Mouse (Mus musculus): ENCODE data around the gene Zfp512b. TPM values are rescaled to one million over a fixed set of nuclear protein-coding genes. Genes with fewer than 3 reads are reported as not detected.

The Zfp512b gene
- polyA plus RNA-seq, 1 experiment from 2014 or later, result 79.8 TPM

- H3K9ac ChIP-seq (replicated peaks; ENCODE audit: low read depth, low read length), result no peak overlapping the region
- no peak for ATAC-seq
- H3K4me1 ChIP-seq (replicated peaks; ENCODE audit: control insufficient read depth, insufficient read depth, low read length), result peaks cover 12% of the 10 kb centered on the region
- no peak overlapping the region for H3K4me2 ChIP-seq (ENCODE audit: low read length)
- H3K36me3 ChIP-seq (ENCODE audit: control insufficient read depth, insufficient read depth), result no peaks in the 10 kb centered on the region
- no peak overlapping the region for H3K27ac ChIP-seq (ENCODE audit: low read length)
- WGBS, result 68% methylated on average over 2 of the region's 2 CpGs
- H3K4me3 ChIP-seq (replicated peaks; ENCODE audit: low read length), result no peak overlapping the region
- no peaks in the 10 kb centered on the region for H3K9me3 ChIP-seq (ENCODE audit: control insufficient read depth, low read length)
- no peaks in the 10 kb centered on the region for H3K27me3 ChIP-seq (replicated peaks; ENCODE audit: control insufficient read depth, insufficient read depth, low read length)
Observed at GRCm38 (mm10) chr2:181577126-181577525, 15.5 kb downstream of the Zfp512b start.

DNA sequence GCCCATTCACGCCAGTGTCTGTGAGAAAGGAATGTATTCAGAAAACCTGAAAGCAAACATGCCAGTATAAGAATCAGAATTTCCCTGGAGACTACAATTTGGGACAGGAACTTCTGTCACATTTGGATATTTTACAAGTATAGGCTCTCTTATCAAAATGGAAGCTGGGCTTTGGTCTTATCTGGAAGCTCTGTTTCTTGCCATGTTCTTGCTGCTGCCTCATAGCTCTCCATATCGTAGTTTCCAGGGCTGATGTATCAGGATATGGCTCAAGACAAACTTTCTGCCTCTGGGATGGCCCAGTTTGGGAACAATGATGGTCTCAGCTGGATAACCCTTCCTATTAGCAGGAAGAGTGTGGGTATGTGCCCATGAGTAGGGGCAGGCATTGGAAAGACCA, 16.0 kb downstream of the Zfp512b start:
- H3K4me1 ChIP-seq (replicated peaks; ENCODE audit: control insufficient read depth, insufficient read depth, low read length), result peaks cover 10% of the 10 kb centered on the region
- no peak overlapping the region for H3K4me2 ChIP-seq (ENCODE audit: low read length)
- no peak overlapping the region for H3K9ac ChIP-seq (replicated peaks; ENCODE audit: low read depth, low read length)
- 95% methylated on average over 2 of the region's 2 CpGs for WGBS
- H3K9me3 ChIP-seq (ENCODE audit: control insufficient read depth, low read length), result no peaks in the 10 kb centered on the region
- no peaks in the 10 kb centered on the region for H3K36me3 ChIP-seq (ENCODE audit: control insufficient read depth, insufficient read depth)
- H3K4me3 ChIP-seq (replicated peaks; ENCODE audit: low read length), result no peak overlapping the region
- no peak overlapping the region for H3K27ac ChIP-seq (ENCODE audit: low read length)
- no peak for ATAC-seq
- H3K27me3 ChIP-seq (replicated peaks; ENCODE audit: control insufficient read depth, insufficient read depth, low read length), result no peaks in the 10 kb centered on the region

- no peak overlapping the region for H3K27ac ChIP-seq (ENCODE audit: low read length)
- no peaks in the 10 kb centered on the region for H3K36me3 ChIP-seq (ENCODE audit: control insufficient read depth, insufficient read depth)
- no peaks in the 10 kb centered on the region for H3K9me3 ChIP-seq (ENCODE audit: control insufficient read depth, low read length)
- no peak overlapping the region for H3K4me3 ChIP-seq (replicated peaks; ENCODE audit: low read length)
- no peak overlapping the region for H3K4me2 ChIP-seq (ENCODE audit: low read length)
- H3K9ac ChIP-seq (replicated peaks; ENCODE audit: low read depth, low read length), result no peak overlapping the region
- no peak for ATAC-seq
- no peaks in the 10 kb centered on the region for H3K27me3 ChIP-seq (replicated peaks; ENCODE audit: control insufficient read depth, insufficient read depth, low read length)
- WGBS, result 89% methylated on average over 7 of the region's 7 CpGs
- H3K4me1 ChIP-seq (replicated peaks; ENCODE audit: control insufficient read depth, insufficient read depth, low read length), result peaks cover 2% of the 10 kb centered on the region; the same call in 1 of the 2 replicates
Observed at GRCm38 (mm10) chr2:181574921-181575545, 17.6 kb downstream of the Zfp512b start.

DNA sequence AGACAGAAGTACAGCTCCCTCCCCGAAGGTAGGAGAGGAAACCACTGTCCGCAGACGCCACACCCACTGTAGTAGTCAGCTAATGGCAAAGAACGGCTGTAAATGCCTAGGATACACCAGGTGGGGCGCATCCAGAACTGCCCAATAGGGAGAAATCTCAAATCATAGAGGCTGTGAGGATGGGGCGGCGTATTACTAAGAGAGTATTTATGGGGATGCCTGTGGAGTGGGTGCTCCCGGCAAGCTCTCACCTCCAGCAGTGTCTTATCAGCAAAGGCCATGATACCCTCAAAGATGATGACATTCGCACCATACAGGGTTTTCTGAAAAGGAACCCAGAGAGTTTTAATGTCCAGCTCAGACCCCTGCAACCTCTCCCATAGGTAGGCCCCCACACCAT, 18.6 kb downstream of the Zfp512b start:
- no peaks in the 10 kb centered on the region for H3K36me3 ChIP-seq (ENCODE audit: control insufficient read depth, insufficient read depth)
- no peak overlapping the region for H3K4me3 ChIP-seq (replicated peaks; ENCODE audit: low read length)
- 89% methylated on average over 9 of the region's 9 CpGs for WGBS
- ATAC-seq, result no peak
- no peaks in the 10 kb centered on the region for H3K27me3 ChIP-seq (replicated peaks; ENCODE audit: control insufficient read depth, insufficient read depth, low read length)
- H3K4me2 ChIP-seq (ENCODE audit: low read length), result no peak overlapping the region
- no peaks in the 10 kb centered on the region for H3K9me3 ChIP-seq (ENCODE audit: control insufficient read depth, low read length)
- peaks cover 2% of the 10 kb centered on the region; the same call in 1 of the 2 replicates for H3K4me1 ChIP-seq (replicated peaks; ENCODE audit: control insufficient read depth, insufficient read depth, low read length)
- H3K9ac ChIP-seq (replicated peaks; ENCODE audit: low read depth, low read length), result no peak overlapping the region
- H3K27ac ChIP-seq (ENCODE audit: low read length), result no peak overlapping the region

GRCm38 (mm10) chr2:181572921-181573920, 19.4 kb downstream of the Zfp512b start:
- Histone ChIP-seq H3K27ac (ENCODE audit: low read length) (no peak overlapping the region), H3K9me3 (ENCODE audit: control insufficient read depth, low read length) (no peaks in the 10 kb centered on the region), H3K4me2 (ENCODE audit: low read length) (no peak overlapping the region), H3K27me3 (replicated peaks; ENCODE audit: control insufficient read depth, insufficient read depth, low read length) (no peaks in the 10 kb centered on the region), H3K4me1 (replicated peaks; ENCODE audit: control insufficient read depth, insufficient read depth, low read length) (peaks cover 2% of the 10 kb centered on the region; the same call in 1 of the 2 replicates), H3K9ac (replicated peaks; ENCODE audit: low read depth, low read length) (no peak overlapping the region), H3K36me3 (ENCODE audit: control insufficient read depth, insufficient read depth) (no peaks in the 10 kb centered on the region), H3K4me3 (replicated peaks; ENCODE audit: low read length) (no peak overlapping the region)
- ATAC-seq, result no peak
- WGBS, result 92% methylated on average over 15 of the region's 15 CpGs

DNA sequence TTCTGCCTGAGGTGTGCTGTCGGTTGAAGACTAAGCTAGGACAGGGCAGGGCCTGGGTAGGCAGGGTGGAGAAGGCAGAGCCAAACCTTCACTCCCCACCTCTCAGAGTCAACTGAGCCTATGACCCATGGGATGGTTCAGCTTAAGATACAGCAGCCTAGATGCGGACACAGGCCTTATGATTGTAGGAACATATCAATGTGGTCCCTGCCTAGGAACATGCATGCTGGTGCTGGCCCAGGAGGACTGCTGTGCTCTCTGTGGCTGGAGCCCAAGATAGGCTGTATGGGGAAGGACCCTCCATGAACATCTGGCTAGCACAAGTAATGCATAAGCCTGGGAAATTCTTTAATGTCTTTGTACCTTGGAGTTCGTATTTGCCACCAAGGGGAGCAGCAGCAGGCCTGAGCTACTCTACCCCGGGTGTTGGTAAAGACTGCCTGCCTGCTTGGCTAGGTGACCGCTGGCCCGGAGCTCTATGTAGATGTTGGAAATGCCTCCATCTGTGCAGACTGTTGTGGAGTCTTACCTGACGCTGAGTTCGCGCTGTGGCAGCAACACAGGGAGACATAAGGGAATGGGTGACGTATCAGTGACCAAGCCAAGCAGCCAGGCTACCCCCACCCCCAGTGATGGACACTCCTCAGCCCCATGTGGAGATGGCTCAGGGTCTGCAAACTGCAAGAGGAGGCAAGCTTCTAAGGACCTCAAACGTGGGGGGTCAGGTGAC, 20.5 kb downstream of the Zfp512b start:
- Histone ChIP-seq H3K36me3 (ENCODE audit: control insufficient read depth, insufficient read depth) (no peaks in the 10 kb centered on the region), H3K9me3 (ENCODE audit: control insufficient read depth, low read length) (no peaks in the 10 kb centered on the region), H3K4me1 (replicated peaks; ENCODE audit: control insufficient read depth, insufficient read depth, low read length) (no peaks in the 10 kb centered on the region), H3K4me3 (replicated peaks; ENCODE audit: low read length) (no peak overlapping the region), H3K27me3 (replicated peaks; ENCODE audit: control insufficient read depth, insufficient read depth, low read length) (no peaks in the 10 kb centered on the region), H3K27ac (ENCODE audit: low read length) (no peak overlapping the region), H3K4me2 (ENCODE audit: low read length) (no peak overlapping the region), H3K9ac (replicated peaks; ENCODE audit: low read depth, low read length) (no peak overlapping the region)
- WGBS, result 91% methylated on average over 11 of the region's 11 CpGs
- no peak for ATAC-seq

- WGBS, result 67% methylated on average over 6 of the region's 6 CpGs
- H3K9me3 ChIP-seq (ENCODE audit: control insufficient read depth, low read length), result no peaks in the 10 kb centered on the region
- no peaks in the 10 kb centered on the region for H3K27me3 ChIP-seq (replicated peaks; ENCODE audit: control insufficient read depth, insufficient read depth, low read length)
- H3K27ac ChIP-seq (ENCODE audit: low read length), result no peak overlapping the region
- no peaks in the 10 kb centered on the region for H3K36me3 ChIP-seq (ENCODE audit: control insufficient read depth, insufficient read depth)
- H3K4me3 ChIP-seq (replicated peaks; ENCODE audit: low read length), result no peak overlapping the region
- no peak overlapping the region for H3K4me2 ChIP-seq (ENCODE audit: low read length)
- no peak overlapping the region for H3K9ac ChIP-seq (replicated peaks; ENCODE audit: low read depth, low read length)
- H3K4me1 ChIP-seq (replicated peaks; ENCODE audit: control insufficient read depth, insufficient read depth, low read length), result no peaks in the 10 kb centered on the region
- ATAC-seq, result no peak
Observed at GRCm38 (mm10) chr2:181570921-181571595, 21.5 kb downstream of the Zfp512b start.

DNA sequence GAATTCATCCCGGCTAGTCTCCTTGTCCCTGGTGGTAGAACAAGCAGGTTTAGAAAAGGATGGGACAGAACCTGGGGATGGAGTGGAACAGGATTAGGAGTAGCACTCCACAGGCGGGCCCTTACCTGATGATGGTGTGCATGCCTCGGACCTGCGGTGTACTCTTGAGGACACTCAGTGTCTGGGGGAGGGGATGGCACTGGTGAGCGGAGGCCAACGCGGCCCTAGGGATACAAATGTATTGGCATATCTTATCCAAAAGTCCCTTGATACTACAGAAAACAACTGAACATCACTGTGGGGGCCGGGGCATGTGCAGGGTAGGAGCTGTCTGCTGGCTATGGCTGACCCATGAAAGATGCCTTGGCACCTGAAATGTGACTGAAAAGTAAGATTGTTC, 22.2 kb downstream of the Zfp512b start:
- no peak for ATAC-seq
- H3K9ac ChIP-seq (replicated peaks; ENCODE audit: low read depth, low read length), result no peak overlapping the region
- H3K4me1 ChIP-seq (replicated peaks; ENCODE audit: control insufficient read depth, insufficient read depth, low read length), result no peaks in the 10 kb centered on the region
- no peaks in the 10 kb centered on the region for H3K9me3 ChIP-seq (ENCODE audit: control insufficient read depth, low read length)
- H3K36me3 ChIP-seq (ENCODE audit: control insufficient read depth, insufficient read depth), result no peaks in the 10 kb centered on the region
- no peak overlapping the region for H3K27ac ChIP-seq (ENCODE audit: low read length)
- H3K4me3 ChIP-seq (replicated peaks; ENCODE audit: low read length), result no peak overlapping the region
- no peak overlapping the region for H3K4me2 ChIP-seq (ENCODE audit: low read length)
- no peaks in the 10 kb centered on the region for H3K27me3 ChIP-seq (replicated peaks; ENCODE audit: control insufficient read depth, insufficient read depth, low read length)
- WGBS, result 92% methylated on average over 8 of the region's 8 CpGs
